Mouse (Mus musculus): ENCODE results near the gene 5031439G07Rik. TPM values are rescaled to one million over a fixed set of nuclear protein-coding genes. Genes with fewer than 3 reads are reported as not detected.
A peak's percentile ranks its signal among the peaks of the same experiment; 100 is the strongest.

5031439G07Rik gene
- total and polyA plus RNA-seq, 2 experiments from 2014 or later: 2.2 to 27.3 TPM

DNA sequence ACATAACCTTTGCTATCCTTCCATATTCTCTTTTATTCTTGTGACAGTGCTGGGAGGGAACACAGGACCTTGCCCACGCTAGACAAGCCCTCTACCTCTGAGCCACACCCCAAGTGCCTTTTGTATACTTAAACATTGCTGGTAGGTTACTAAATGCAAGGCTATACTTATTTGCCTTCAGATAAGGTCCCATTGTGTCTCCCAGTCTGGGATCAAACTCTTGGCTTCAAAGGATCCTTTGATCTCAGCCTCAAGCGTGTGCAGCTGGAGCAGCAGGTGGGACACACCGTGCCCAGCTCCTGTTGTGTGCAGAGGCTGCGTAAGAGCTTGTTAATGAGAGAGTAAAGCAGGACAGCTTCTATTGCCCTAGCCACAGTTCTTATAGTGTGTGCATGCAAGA, 39.4 kb upstream of the 5031439G07Rik start:
- WGBS: 62% methylated on average over 4 of the region's 4 CpGs
- Histone ChIP-seq H3K4me1 (ENCODE audit: control insufficient read depth, insufficient read depth) (no peaks in the 10 kb centered on the region), H3K4me3 (ENCODE audit: low read depth, low read length) (no peak overlapping the region), H3K9me3 (replicated peaks; ENCODE audit: control insufficient read depth, low read length) (no peaks in the 10 kb centered on the region), H3K27me3 (ENCODE audit: control insufficient read depth, insufficient read depth, low read length) (no peaks in the 10 kb centered on the region), H3K4me2 (ENCODE audit: low read depth, low read length) (no peak overlapping the region), H3K9ac (replicated peaks; ENCODE audit: low read depth, low read length) (no peak overlapping the region), H3K27ac (ENCODE audit: low read depth) (no peak overlapping the region), H3K36me3 (replicated peaks; ENCODE audit: control insufficient read depth, insufficient read depth, low read length) (no peaks in the 10 kb centered on the region)
- no peak for DNase-seq (ENCODE audit: low spot score)
- TF ChIP-seq CTCF (IDR thresholded peaks at IDR 0.05; ENCODE audit: low read depth) (no peak), EP300 (IDR thresholded peaks at IDR 0.05; ENCODE audit: low read depth) (no peak)
- no peak for ATAC-seq (ENCODE audit: insufficient read depth, low read depth)

DNA sequence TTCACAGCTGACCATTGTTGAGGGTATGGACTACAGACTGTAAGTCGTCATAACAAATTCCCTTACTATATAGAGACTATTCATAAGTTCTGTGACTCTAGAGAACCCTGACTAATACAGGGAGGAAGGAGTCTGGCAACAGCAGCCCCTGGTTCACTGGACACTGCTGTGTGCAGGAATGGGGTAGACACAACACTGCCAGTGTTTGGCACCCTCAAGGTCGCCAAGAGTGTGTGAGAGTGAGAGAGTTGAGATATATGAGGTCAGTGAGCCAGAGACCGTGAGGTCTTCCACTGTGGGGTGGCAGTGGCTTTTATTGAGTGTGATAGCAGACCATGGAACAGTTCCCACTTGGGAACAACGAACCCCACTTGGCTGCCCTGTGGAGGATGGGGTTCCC, 37.8 kb upstream of the 5031439G07Rik start:
- no peak overlapping the region for H3K4me3 ChIP-seq (ENCODE audit: low read depth, low read length)
- TF ChIP-seq EP300 (IDR thresholded peaks at IDR 0.05; ENCODE audit: low read depth) (no peak), CTCF (IDR thresholded peaks at IDR 0.05; ENCODE audit: low read depth) (no peak)
- 58% methylated on average over 4 of the region's 4 CpGs for WGBS
- no peak overlapping the region for H3K4me2 ChIP-seq (ENCODE audit: low read depth, low read length)
- no peaks in the 10 kb centered on the region for H3K9me3 ChIP-seq (replicated peaks; ENCODE audit: control insufficient read depth, low read length)
- no peak overlapping the region for H3K9ac ChIP-seq (replicated peaks; ENCODE audit: low read depth, low read length)
- ATAC-seq (ENCODE audit: insufficient read depth, low read depth): no peak
- no peak overlapping the region for H3K27ac ChIP-seq (ENCODE audit: low read depth)
- DNase-seq (ENCODE audit: low spot score): no peak
- H3K36me3 ChIP-seq (replicated peaks; ENCODE audit: control insufficient read depth, insufficient read depth, low read length): no peaks in the 10 kb centered on the region
- H3K4me1 ChIP-seq (ENCODE audit: control insufficient read depth, insufficient read depth): no peaks in the 10 kb centered on the region
- H3K27me3 ChIP-seq (ENCODE audit: control insufficient read depth, insufficient read depth, low read length): no peaks in the 10 kb centered on the region

DNA sequence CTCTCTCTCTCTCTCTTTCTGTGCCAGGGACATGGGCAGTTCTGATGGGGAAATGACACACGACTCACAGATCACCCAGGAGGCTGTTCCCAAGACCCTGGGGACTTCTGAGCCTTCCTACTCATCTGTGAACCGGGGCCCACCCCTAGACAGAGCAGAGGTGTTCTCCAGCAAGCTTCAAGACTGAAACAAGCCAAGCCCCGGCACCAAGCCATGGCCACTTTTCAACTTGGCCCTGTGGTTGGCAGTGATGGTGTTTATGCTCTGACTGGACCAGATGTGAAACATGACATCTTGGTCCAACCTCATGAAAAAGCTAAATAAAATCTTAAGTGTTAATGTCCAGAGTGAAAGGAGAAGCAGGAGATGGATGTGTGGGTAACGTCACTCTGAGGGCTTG, 33.9 kb upstream of the 5031439G07Rik start:
- no peak for ATAC-seq (ENCODE audit: insufficient read depth, low read depth)
- Histone ChIP-seq H3K4me2 (ENCODE audit: low read depth, low read length) (no peak overlapping the region), H3K9ac (replicated peaks; ENCODE audit: low read depth, low read length) (no peak overlapping the region), H3K27ac (ENCODE audit: low read depth) (no peak overlapping the region), H3K27me3 (ENCODE audit: control insufficient read depth, insufficient read depth, low read length) (0 out of 2 replicates have a peak, but pooled peaks cover 3% of the 10 kb centered on the region), H3K4me3 (ENCODE audit: low read depth, low read length) (no peak overlapping the region), H3K36me3 (replicated peaks; ENCODE audit: control insufficient read depth, insufficient read depth, low read length) (no peaks in the 10 kb centered on the region), H3K9me3 (replicated peaks; ENCODE audit: control insufficient read depth, low read length) (no peaks in the 10 kb centered on the region), H3K4me1 (ENCODE audit: control insufficient read depth, insufficient read depth) (no peaks in the 10 kb centered on the region)
- WGBS: 65% methylated on average over 4 of the region's 4 CpGs
- TF ChIP-seq CTCF (IDR thresholded peaks at IDR 0.05; ENCODE audit: low read depth) (no peak), EP300 (IDR thresholded peaks at IDR 0.05; ENCODE audit: low read depth) (no peak)
- no peak for DNase-seq (ENCODE audit: low spot score)

DNA sequence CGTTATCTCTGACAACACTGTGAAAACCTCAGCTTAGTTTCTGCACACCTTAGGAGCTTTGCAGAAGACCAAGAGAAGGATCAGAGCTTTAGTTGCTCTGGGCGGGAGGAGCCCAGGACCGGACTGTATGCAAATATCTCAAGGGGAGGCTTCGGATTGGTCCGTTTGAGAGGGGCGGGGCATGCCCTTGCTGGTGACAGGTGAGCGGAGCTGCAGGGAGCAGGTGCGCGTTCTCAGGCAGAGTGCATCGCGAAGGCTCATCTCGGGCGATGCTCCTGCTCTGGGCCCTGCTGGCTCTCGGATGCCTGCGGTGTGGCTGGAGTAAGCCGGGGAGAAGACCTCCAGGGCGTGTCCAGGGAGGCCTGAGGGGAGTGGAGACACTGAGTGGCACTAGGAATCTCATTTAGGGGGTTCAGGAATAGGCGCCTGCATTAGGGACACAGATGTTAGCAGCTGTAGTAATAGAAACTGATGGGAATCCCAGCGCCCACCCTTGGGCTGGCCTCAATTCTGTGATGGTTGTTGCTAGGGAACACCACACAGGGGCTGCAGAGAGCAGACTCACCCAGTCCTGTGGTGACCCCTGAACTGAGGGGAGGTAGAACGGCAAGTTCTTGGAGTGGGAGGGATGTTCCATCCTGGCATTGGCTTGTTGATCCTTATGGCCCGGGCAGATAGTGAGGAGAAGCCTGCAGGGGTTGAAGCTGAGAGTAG, 28.8 kb upstream of the 5031439G07Rik start, which contains the start of gene Upk3a:
Gene Upk3a, plus strand, starts transcription at position 191 of the 714 bp plus-strand sequence.
- H3K36me3 ChIP-seq (replicated peaks; ENCODE audit: control insufficient read depth, insufficient read depth, low read length): no peaks in the 10 kb centered on the region
- ATAC-seq (ENCODE audit: insufficient read depth, low read depth): no peak
- H3K9ac ChIP-seq (replicated peaks; ENCODE audit: low read depth, low read length): no peak within 1 kb of the TSS
- H3K4me2 ChIP-seq (ENCODE audit: low read depth, low read length): no peak within 1 kb of the TSS
- DNase-seq (ENCODE audit: low spot score): no peak
- WGBS: 18% methylated on average over 21 of the region's 21 CpGs
- no peak for TF ChIP-seq EP300 (IDR thresholded peaks at IDR 0.05; ENCODE audit: low read depth)
- TF ChIP-seq CTCF (IDR thresholded peaks at IDR 0.05; ENCODE audit: low read depth): no peak
- H3K4me3 ChIP-seq (ENCODE audit: low read depth, low read length): no peak within 1 kb of the TSS
- H3K27me3 ChIP-seq (ENCODE audit: control insufficient read depth, insufficient read depth, low read length): peaks cover 11% of the 10 kb centered on the region
- H3K4me1 ChIP-seq (ENCODE audit: control insufficient read depth, insufficient read depth): peaks cover 17% of the 10 kb centered on the region
- no peaks in the 10 kb centered on the region for H3K9me3 ChIP-seq (replicated peaks; ENCODE audit: control insufficient read depth, low read length)
- H3K27ac ChIP-seq (ENCODE audit: low read depth): no peak within 1 kb of the TSS

DNA sequence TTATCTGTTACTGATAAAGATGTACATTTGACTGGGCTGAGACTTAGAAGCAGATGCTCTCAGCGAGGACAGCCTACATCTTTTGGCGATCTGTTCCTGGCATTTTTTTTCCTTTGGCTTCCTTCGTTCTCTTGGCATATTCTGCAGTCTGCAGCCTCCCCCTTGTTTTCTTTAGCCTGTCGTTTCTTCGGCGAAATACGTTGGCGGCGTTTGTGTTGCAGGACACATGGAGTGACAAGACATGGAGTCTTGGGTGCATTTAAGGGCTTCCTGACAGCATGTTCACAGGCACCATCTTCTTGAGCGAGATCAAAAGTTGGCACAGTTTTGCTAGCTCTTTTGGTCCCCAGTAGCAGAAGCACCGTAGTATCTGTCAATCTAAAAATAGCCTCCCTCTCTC, 27.4 kb upstream of the 5031439G07Rik start:
- Histone ChIP-seq H3K9ac (replicated peaks; ENCODE audit: low read depth, low read length) (no peak overlapping the region), H3K27ac (ENCODE audit: low read depth) (no peak overlapping the region), H3K9me3 (replicated peaks; ENCODE audit: control insufficient read depth, low read length) (no peaks in the 10 kb centered on the region), H3K4me2 (ENCODE audit: low read depth, low read length) (no peak overlapping the region), H3K4me1 (ENCODE audit: control insufficient read depth, insufficient read depth) (peaks cover 22% of the 10 kb centered on the region), H3K36me3 (replicated peaks; ENCODE audit: control insufficient read depth, insufficient read depth, low read length) (no peaks in the 10 kb centered on the region), H3K27me3 (ENCODE audit: control insufficient read depth, insufficient read depth, low read length) (peaks cover 11% of the 10 kb centered on the region), H3K4me3 (ENCODE audit: low read depth, low read length) (no peak overlapping the region)
- DNase-seq (ENCODE audit: low spot score): no peak
- TF ChIP-seq CTCF (IDR thresholded peaks at IDR 0.05; ENCODE audit: low read depth): no peak
- no peak for TF ChIP-seq EP300 (IDR thresholded peaks at IDR 0.05; ENCODE audit: low read depth)
- ATAC-seq (ENCODE audit: insufficient read depth, low read depth): no peak
- WGBS: 36% methylated on average over 11 of the region's 11 CpGs

DNA sequence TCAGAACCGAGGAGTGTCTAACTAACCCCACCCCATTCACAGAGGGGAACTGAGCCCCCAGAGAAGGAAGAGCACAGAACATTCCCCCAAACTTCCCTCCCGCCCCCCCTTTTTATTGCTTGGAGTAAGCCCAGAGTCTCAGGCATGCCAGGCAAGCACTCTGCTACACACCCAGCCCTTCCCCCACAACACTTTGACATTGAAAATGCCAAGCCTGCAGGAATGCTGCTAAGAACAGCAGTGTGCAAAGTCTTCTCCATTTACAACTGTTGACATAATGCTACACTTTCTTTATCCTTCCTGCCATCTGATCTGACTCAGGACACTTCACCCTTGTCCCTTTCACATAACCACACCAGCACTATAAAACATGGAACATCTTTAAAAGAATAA, 24.3 kb upstream of the 5031439G07Rik start:
- Histone ChIP-seq H3K4me2 (ENCODE audit: low read depth, low read length) (peak overlapping the region; percentile 9; the same call in 1 of the 2 replicates), H3K4me3 (ENCODE audit: low read depth, low read length) (no peak overlapping the region), H3K27ac (ENCODE audit: low read depth) (peak overlapping the region; percentile 2; the same call in 1 of the 2 replicates), H3K4me1 (ENCODE audit: control insufficient read depth, insufficient read depth) (peaks cover 22% of the 10 kb centered on the region), H3K9ac (replicated peaks; ENCODE audit: low read depth, low read length) (no peak overlapping the region), H3K36me3 (replicated peaks; ENCODE audit: control insufficient read depth, insufficient read depth, low read length) (no peaks in the 10 kb centered on the region), H3K27me3 (ENCODE audit: control insufficient read depth, insufficient read depth, low read length) (peaks cover 11% of the 10 kb centered on the region), H3K9me3 (replicated peaks; ENCODE audit: control insufficient read depth, low read length) (no peaks in the 10 kb centered on the region)
- DNase-seq (ENCODE audit: low spot score): peak; percentile 58
- WGBS: 27% methylated on average over 2 of the region's 2 CpGs
- no peak for TF ChIP-seq CTCF (IDR thresholded peaks at IDR 0.05; ENCODE audit: low read depth)
- TF ChIP-seq EP300 (IDR thresholded peaks at IDR 0.05; ENCODE audit: low read depth): no peak
- no peak for ATAC-seq (ENCODE audit: insufficient read depth, low read depth)

Data from heart, postnatal 0 days (tissue).